Mouse (Mus musculus): Measurements from ENCODE around the gene Polr3f.

GRCm38 (mm10) chr2:144514619-144515018 is 12.9 kb upstream of the Polr3f start:
- no peak for TF ChIP-seq CTCF (IDR thresholded peaks at IDR 0.05; ENCODE audit: control insufficient read depth, insufficient read depth, insufficient replicate concordance, low read depth, low read length)
- no peak for TF ChIP-seq POLR2A (IDR thresholded peaks at IDR 0.05; ENCODE audit: control insufficient read depth, low read depth, low read length)

Measured in testis, adult 2 months (tissue).